Mouse (Mus musculus): ENCODE measurements around the gene Bik. TPM values are rescaled to one million over a fixed set of nuclear protein-coding genes. Genes with fewer than 3 reads are reported as not detected.

The Bik gene
- polyA plus RNA-seq, 1 experiment = 0.91 TPM

DNA sequence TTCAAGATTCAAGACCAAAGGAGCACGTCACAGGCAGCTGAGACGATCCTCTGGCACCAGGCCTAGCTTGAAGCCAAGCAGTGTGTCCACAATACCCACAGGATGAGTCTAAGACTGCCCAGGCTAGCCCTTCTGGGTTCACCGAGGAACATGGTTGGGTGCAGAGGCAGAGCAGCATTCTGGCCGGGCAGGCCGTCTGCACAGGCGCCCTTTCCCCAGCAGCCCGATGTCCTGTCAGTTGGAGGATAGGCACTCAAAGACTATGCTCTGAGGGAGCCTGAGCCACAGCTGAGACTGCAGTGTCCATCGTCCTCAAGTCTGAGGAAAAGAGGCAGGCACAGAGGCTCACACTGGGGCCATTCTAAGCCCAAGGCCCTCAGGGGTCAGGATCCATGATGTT is 20.5 kb downstream of the Bik start:
- H3K79me3 ChIP-seq (ENCODE audit: low read depth) = no peaks in the 10 kb centered on the region
- no peaks in the 10 kb centered on the region for H3K27me3 ChIP-seq (ENCODE audit: control insufficient read depth, insufficient read depth, insufficient read length)
- H3K4me3 ChIP-seq (ENCODE audit: insufficient read depth, poor library complexity, severe bottlenecking) = no peak overlapping the region
- peaks cover 46% of the 10 kb centered on the region for H3K36me3 ChIP-seq (ENCODE audit: control insufficient read depth, insufficient read depth)
- H3K79me2 ChIP-seq (ENCODE audit: control insufficient read depth, insufficient read depth) = no peaks in the 10 kb centered on the region
- no peak overlapping the region for H3ac ChIP-seq (ENCODE audit: control insufficient read depth, insufficient read length, low read depth)
- no peak for TF ChIP-seq MYOD1 (IDR thresholded peaks at IDR 0.05; ENCODE audit: control insufficient read depth, insufficient read length, low read depth)
- no peak for TF ChIP-seq CTCF (IDR thresholded peaks at IDR 0.05; ENCODE audit: control insufficient read depth, insufficient read depth, insufficient read length)
- no peak for TF ChIP-seq MYOG (IDR thresholded peaks at IDR 0.05; ENCODE audit: control insufficient read depth, extremely low read depth, insufficient read length)
- TF ChIP-seq CEBPB (IDR thresholded peaks at IDR 0.05; ENCODE audit: low read depth) = no peak
- TF ChIP-seq FOSL1 (IDR thresholded peaks at IDR 0.05; ENCODE audit: insufficient read depth, low read length, poor library complexity, severe bottlenecking) = no peak
- TF ChIP-seq USF1 (IDR thresholded peaks at IDR 0.05; ENCODE audit: low read depth) = no peak
- TF ChIP-seq MAX (IDR thresholded peaks at IDR 0.05) = no peak

DNA sequence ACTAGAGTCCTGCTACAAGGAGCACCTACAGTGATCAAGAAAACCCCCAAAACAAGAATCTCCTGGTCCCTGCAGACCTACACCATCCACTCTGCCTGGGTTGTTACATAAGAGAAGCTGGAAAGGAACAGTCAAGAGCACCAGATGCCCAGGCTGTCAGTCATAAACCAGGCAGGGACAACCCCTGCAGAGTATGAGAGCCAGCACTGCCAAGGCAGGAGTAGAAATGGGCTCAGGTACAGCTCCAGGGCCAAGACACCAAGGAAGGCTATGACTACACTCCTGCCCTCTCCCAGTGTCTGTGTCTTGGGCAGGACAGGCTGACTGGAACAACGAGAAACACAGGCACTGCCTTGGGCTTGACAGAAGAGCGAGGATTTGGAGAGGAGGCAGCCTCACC is 23.5 kb downstream of the Bik start:
- no peak overlapping the region for H3ac ChIP-seq (ENCODE audit: control insufficient read depth, insufficient read length, low read depth)
- no peak overlapping the region for H3K4me3 ChIP-seq (ENCODE audit: insufficient read depth, poor library complexity, severe bottlenecking)
- H3K36me3 ChIP-seq (ENCODE audit: control insufficient read depth, insufficient read depth) = peaks cover 46% of the 10 kb centered on the region
- no peaks in the 10 kb centered on the region for H3K27me3 ChIP-seq (ENCODE audit: control insufficient read depth, insufficient read depth, insufficient read length)
- H3K79me3 ChIP-seq (ENCODE audit: low read depth) = peaks cover 4% of the 10 kb centered on the region
- no peak for TF ChIP-seq MYOG (IDR thresholded peaks at IDR 0.05; ENCODE audit: control insufficient read depth, extremely low read depth, insufficient read length)
- no peak for TF ChIP-seq MAX (IDR thresholded peaks at IDR 0.05)
- peaks cover 8% of the 10 kb centered on the region for H3K79me2 ChIP-seq (ENCODE audit: control insufficient read depth, insufficient read depth)

DNA sequence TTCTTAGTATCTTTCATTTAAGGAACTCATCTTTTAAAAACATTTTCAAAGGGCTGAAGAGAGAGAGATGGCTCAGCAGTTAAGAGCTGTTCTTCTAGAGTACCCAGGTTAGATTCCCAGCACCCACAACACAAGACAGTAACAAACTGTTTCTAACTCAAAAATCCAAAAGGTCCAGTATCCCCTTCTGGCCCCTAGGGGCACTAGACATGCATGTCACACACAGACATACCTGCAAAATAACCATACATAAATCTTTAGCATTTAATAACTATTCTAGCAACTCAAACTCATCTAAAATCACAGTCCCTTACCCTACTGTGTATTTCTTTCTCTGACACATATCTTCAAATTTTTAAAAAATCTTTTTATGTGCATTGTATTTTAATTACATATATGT is 27.2 kb downstream of the Bik start:
- Histone ChIP-seq H3K27me3 (ENCODE audit: control insufficient read depth, insufficient read depth, insufficient read length) (no peaks in the 10 kb centered on the region), H3K79me3 (ENCODE audit: low read depth) (peaks cover 4% of the 10 kb centered on the region), H3K36me3 (ENCODE audit: control insufficient read depth, insufficient read depth) (peaks cover 20% of the 10 kb centered on the region), H3K79me2 (ENCODE audit: control insufficient read depth, insufficient read depth) (peaks cover 10% of the 10 kb centered on the region), H3K4me3 (ENCODE audit: insufficient read depth, poor library complexity, severe bottlenecking) (no peak overlapping the region), H3ac (ENCODE audit: control insufficient read depth, insufficient read length, low read depth) (no peak overlapping the region)
- TF ChIP-seq CTCF (IDR thresholded peaks at IDR 0.05; ENCODE audit: control insufficient read depth, insufficient read depth, insufficient read length) = peak; percentile 18
- no peak for TF ChIP-seq USF1 (IDR thresholded peaks at IDR 0.05; ENCODE audit: low read depth)

DNA sequence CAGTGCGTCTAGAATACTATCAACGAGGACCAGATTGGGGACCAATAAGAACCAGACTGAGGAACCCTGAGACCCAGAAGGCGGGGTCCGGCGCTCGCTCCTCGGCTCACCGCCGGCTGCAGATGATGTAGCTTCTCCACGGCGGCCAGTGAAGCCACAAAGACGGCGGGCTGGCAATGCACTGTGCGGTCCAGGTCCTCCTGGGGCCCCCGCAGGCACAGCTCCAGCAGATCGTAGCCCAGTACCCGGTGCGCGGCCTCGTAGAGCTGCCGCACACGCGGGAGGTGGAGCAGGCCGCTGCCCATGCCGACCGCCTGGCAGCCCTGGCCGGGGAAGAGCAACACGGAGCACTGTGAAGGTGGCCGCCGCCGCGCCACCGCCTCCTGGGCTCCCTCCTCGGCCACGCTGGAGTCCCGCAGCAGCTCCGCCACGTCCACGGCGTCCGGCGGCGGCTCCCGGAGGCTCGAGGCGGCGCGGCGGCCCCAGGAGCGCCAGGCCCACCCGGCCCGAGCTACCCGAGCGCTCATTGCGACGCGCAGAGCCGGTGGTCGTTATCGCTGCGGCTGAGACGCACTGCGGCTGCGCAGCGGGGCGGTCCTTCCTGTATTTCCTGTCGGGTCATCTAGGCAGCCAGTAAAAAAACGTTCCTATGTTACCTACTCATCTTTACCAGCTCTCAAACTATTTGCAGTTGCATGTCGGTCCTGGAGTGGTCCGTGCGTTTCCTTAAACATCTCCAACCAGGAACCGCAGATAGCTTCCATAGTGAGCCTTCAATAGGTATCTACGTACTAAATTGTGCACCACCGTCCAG is 28.7 kb downstream of the Bik start:
- H3K4me3 ChIP-seq (ENCODE audit: insufficient read depth, poor library complexity, severe bottlenecking) = peak overlapping the region; percentile 76
- H3ac ChIP-seq (ENCODE audit: control insufficient read depth, insufficient read length, low read depth) = peak overlapping the region; percentile 93
- H3K27me3 ChIP-seq (ENCODE audit: control insufficient read depth, insufficient read depth, insufficient read length) = no peaks in the 10 kb centered on the region
- TF ChIP-seq MYOG (IDR thresholded peaks at IDR 0.05; ENCODE audit: control insufficient read depth, extremely low read depth, insufficient read length) = no peak
- H3K79me2 ChIP-seq (ENCODE audit: control insufficient read depth, insufficient read depth) = peaks cover 10% of the 10 kb centered on the region
- peaks cover 4% of the 10 kb centered on the region for H3K79me3 ChIP-seq (ENCODE audit: low read depth)
- peaks cover 7% of the 10 kb centered on the region for H3K36me3 ChIP-seq (ENCODE audit: control insufficient read depth, insufficient read depth)

DNA sequence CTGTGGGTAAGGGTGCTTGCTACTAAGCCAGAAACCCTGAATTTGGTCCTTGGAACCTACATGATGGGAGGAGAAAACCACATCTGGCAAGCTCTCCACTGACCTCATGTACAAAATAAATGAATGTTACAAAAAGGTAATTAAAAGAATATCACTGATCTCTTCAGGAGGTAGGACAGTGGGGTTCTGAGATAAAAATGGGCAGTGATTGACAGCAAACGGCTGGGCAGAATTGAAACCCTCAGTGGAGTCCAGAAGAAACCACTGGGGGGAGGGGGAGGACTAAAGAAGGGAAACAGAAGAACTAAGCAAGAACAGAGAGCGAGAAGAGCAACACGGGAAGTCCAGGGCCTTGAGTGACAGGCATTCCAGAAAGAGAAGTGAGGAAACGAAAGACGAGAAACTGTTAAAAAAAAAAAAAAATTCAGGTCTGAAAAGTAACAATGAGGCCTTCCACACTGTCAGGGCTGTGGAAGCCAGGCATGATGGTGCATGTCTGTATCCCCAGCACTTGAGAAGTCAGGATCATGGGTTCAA is 34.3 kb downstream of the Bik start:
- peaks cover 25% of the 10 kb centered on the region for H3K79me2 ChIP-seq (ENCODE audit: control insufficient read depth, insufficient read depth)
- no peak overlapping the region for H3K4me3 ChIP-seq (ENCODE audit: insufficient read depth, poor library complexity, severe bottlenecking)
- no peak for TF ChIP-seq FOSL1 (IDR thresholded peaks at IDR 0.05; ENCODE audit: insufficient read depth, low read length, poor library complexity, severe bottlenecking)
- no peak for TF ChIP-seq CEBPB (IDR thresholded peaks at IDR 0.05; ENCODE audit: low read depth)
- no peak for TF ChIP-seq CTCF (IDR thresholded peaks at IDR 0.05; ENCODE audit: control insufficient read depth, insufficient read depth, insufficient read length)
- TF ChIP-seq MYOG (IDR thresholded peaks at IDR 0.05; ENCODE audit: control insufficient read depth, extremely low read depth, insufficient read length) = no peak
- TF ChIP-seq USF1 (IDR thresholded peaks at IDR 0.05; ENCODE audit: low read depth) = no peak
- TF ChIP-seq MAX (IDR thresholded peaks at IDR 0.05) = no peak
- no peak for TF ChIP-seq MYOD1 (IDR thresholded peaks at IDR 0.05; ENCODE audit: control insufficient read depth, insufficient read length, low read depth)
- H3K27me3 ChIP-seq (ENCODE audit: control insufficient read depth, insufficient read depth, insufficient read length) = no peaks in the 10 kb centered on the region
- H3K36me3 ChIP-seq (ENCODE audit: control insufficient read depth, insufficient read depth) = no peaks in the 10 kb centered on the region
- H3ac ChIP-seq (ENCODE audit: control insufficient read depth, insufficient read length, low read depth) = no peak overlapping the region
- H3K79me3 ChIP-seq (ENCODE audit: low read depth) = peaks cover 15% of the 10 kb centered on the region

DNA sequence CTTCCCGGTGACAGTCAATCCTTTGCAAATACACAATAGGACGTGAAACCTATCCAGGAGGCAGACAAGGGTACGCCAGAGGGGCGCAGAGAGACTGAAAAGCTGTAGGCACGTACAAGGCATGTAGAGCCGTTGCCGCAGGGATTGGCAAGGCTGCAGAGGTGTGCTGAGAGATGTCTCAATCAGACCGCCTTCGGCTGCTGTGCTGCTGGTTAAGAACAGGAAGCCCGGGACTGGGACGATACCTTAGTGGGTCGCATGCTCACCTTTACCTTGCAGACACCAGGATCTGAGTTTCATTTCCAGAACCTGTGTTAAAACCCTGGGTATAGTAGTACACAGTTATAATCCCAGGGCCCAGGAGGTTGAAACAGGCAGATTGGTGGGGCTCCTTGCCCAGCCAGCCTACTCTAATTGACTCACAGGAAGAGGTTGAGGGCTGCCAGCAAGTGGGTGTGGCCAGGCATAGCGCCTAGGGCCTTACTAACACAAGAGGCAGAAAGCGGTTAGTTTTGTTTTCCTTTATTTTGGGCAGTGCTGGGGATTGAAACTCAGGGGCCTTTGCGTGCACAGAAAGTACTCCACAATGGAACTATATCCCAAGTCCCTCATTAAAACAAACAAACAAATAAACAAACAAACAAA is 36.1 kb downstream of the Bik start:
- Histone ChIP-seq H3K79me3 (ENCODE audit: low read depth) (peaks cover 29% of the 10 kb centered on the region), H3K36me3 (ENCODE audit: control insufficient read depth, insufficient read depth) (no peaks in the 10 kb centered on the region), H3K79me2 (ENCODE audit: control insufficient read depth, insufficient read depth) (peaks cover 42% of the 10 kb centered on the region), H3K4me3 (ENCODE audit: insufficient read depth, poor library complexity, severe bottlenecking) (peak overlapping the region; percentile 94), H3K27me3 (ENCODE audit: control insufficient read depth, insufficient read depth, insufficient read length) (no peaks in the 10 kb centered on the region), H3ac (ENCODE audit: control insufficient read depth, insufficient read length, low read depth) (peak overlapping the region; percentile 32)
- TF ChIP-seq MYOG (IDR thresholded peaks at IDR 0.05; ENCODE audit: control insufficient read depth, extremely low read depth, insufficient read length) (no peak), MAX (IDR thresholded peaks at IDR 0.05) (no peak), USF1 (IDR thresholded peaks at IDR 0.05; ENCODE audit: low read depth) (no peak), MYOD1 (IDR thresholded peaks at IDR 0.05; ENCODE audit: control insufficient read depth, insufficient read length, low read depth) (no peak)

All from C2C12 (cell line).